Mouse (Mus musculus) intestine, embryonic 16.5 days (tissue): ENCODE measurements around the gene Tsc22d1. TPM values are rescaled to one million over a fixed set of nuclear protein-coding genes. Genes with fewer than 3 reads are reported as not detected.

ENCODE experiments used
- ATAC-seq: fragments of 200-750 bp; cut with Nextera tagmentation; 2 replicates; pipeline ENCODE4 v1.8.0; 2017; ENCODE audit warnings: moderate TSS enrichment, moderate library complexity
- H3K27ac ChIP-seq: fragments of 300-500 bp; sonication (generic); 2 replicates; pipeline ENCODE4 v1.5.1; 2014; ENCODE audit warnings: mild to moderate bottlenecking, low read length
- H3K27me3 ChIP-seq: fragments of 300-500 bp; sonication (generic); replicated peaks from 2 replicates; pipeline ENCODE4 v1.6.1; 2014; ENCODE audit warnings: low read length, control low read depth, mixed read lengths; ENCODE audit not compliant: control insufficient read depth, insufficient read depth
- H3K36me3 ChIP-seq: fragments of 300-500 bp; sonication (generic); 2 replicates; pipeline ENCODE4 v1.6.1; 2014; ENCODE audit warnings: low read length, control low read depth; ENCODE audit not compliant: control insufficient read depth, insufficient read depth
- H3K4me1 ChIP-seq: fragments of 300-500 bp; sonication (generic); 2 replicates; pipeline ENCODE4 v1.6.1; 2014; ENCODE audit warnings: low read length, control low read depth, mixed read lengths; ENCODE audit not compliant: control insufficient read depth, insufficient read depth
- H3K4me2 ChIP-seq: fragments of 300-500 bp; sonication (generic); 2 replicates; pipeline ENCODE4 v1.6.1; 2014; ENCODE audit warnings: low read depth, low read length, control low read depth
- H3K4me3 ChIP-seq: fragments of 300-500 bp; sonication (generic); 2 replicates; pipeline ENCODE4 v1.5.1; 2014; ENCODE audit warnings: mild to moderate bottlenecking, low read length
- H3K9ac ChIP-seq: fragments of 300-500 bp; sonication (generic); 2 replicates; pipeline ENCODE4 v1.6.1; 2014; ENCODE audit warnings: low read depth, low read length
- H3K9me3 ChIP-seq: fragments of 300-500 bp; sonication (generic); 2 replicates; pipeline ENCODE4 v1.6.1; 2016; ENCODE audit warnings: low read length, control low read depth; ENCODE audit not compliant: control insufficient read depth
- WGBS: fragments of 180-500 bp; shearing (Covaris S2); extraction: QIAGEN DNeasy Blood & Tissue Kit; methylation state at CpG from one replicate; pipeline ENCODE4 v1.1.7; 2014; 5-methylcytosine and 5-hydroxymethylcytosine counted together
- polyA plus RNA-seq: library from polyadenylated mRNA; unstranded; fragments of >200 nt; fragmentation: Nextera tagmentation; extraction: Ambion mirVana; gene quantifications from 2 replicates; pipeline ENCODE4 v1.2.1, GENCODE M21; 2015

Tsc22d1 gene
- polyA plus RNA-seq, 1 experiment from 2014 or later = 424 TPM

DNA sequence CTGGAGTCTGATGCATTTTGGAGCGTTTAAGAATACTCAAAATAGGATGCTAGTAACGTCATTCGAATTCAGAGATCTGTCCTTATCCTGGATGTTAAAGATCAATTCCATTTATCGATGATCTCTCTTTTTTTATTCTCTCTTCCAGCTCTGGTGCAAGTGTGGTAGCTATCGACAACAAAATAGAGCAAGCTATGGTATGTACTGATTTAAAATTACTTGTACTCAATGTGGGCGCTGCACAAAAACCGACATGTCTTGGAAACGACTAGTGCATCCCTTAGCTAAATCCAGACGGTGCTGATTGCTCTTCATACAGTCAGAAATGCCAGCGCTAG lies 90.3 kb downstream of the Tsc22d1 start:
- peak overlapping the region; percentile 97 for H3K9ac ChIP-seq
- peaks cover 6% of the 10 kb centered on the region for H3K36me3 ChIP-seq
- ATAC-seq = no peak
- peaks cover 18% of the 10 kb centered on the region for H3K4me1 ChIP-seq
- no peaks in the 10 kb centered on the region for H3K27me3 ChIP-seq
- H3K4me2 ChIP-seq = peak overlapping the region; percentile 94
- peak overlapping the region; percentile 78 for H3K4me3 ChIP-seq
- peak overlapping the region; percentile 100 for H3K27ac ChIP-seq
- WGBS = 0% methylated on average over 10 of the region's 10 CpGs
- no peaks in the 10 kb centered on the region for H3K9me3 ChIP-seq

DNA sequence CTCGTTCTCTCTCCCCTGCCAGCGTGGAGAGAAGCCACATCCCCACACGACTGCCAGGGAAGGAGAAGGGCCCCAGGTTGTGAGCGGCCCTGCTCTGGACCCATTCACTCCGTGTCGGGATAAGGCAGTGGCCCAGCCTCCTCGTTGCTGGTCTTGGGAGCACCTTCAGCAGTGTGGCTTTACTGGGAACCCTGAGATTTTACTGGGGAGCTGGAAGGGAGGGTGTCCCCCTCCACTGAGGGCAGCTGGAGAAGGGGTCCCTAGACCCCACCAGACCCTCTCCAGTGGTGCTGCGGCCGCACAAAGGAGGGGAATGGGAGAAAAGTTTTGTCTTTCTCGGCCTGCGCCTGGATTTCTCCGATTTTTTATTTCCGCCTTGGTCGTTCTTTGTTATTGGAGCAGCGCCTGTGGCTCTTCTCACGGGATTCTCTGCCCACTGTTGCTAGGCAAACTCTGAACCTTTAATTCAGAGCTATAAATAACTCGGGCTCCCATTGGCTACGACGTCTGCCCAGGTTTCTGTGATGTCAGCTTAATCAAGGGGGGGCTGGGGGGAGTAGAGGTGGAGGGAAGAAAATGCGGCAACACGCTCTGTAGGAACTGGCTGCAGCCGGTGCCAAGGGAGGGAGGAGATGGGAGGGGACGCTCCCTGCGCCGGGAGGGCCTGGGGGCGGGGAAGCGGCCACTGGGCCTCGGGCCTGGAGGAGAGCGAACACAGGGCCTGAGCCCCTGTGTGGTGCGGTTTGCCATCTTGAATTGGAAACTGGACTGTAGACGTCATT lies 90.9 kb downstream of the Tsc22d1 start:
- H3K9me3 ChIP-seq = no peaks in the 10 kb centered on the region
- peaks cover 15% of the 10 kb centered on the region for H3K4me1 ChIP-seq
- H3K9ac ChIP-seq = peak overlapping the region; percentile 97
- peak overlapping the region; percentile 94 for H3K4me2 ChIP-seq
- peak; percentile 85 for ATAC-seq
- peak overlapping the region; percentile 100 for H3K27ac ChIP-seq
- H3K4me3 ChIP-seq = peak overlapping the region; percentile 78
- peaks cover 6% of the 10 kb centered on the region for H3K36me3 ChIP-seq
- 0% methylated on average over 31 of the region's 31 CpGs for WGBS
- H3K27me3 ChIP-seq = no peaks in the 10 kb centered on the region

DNA sequence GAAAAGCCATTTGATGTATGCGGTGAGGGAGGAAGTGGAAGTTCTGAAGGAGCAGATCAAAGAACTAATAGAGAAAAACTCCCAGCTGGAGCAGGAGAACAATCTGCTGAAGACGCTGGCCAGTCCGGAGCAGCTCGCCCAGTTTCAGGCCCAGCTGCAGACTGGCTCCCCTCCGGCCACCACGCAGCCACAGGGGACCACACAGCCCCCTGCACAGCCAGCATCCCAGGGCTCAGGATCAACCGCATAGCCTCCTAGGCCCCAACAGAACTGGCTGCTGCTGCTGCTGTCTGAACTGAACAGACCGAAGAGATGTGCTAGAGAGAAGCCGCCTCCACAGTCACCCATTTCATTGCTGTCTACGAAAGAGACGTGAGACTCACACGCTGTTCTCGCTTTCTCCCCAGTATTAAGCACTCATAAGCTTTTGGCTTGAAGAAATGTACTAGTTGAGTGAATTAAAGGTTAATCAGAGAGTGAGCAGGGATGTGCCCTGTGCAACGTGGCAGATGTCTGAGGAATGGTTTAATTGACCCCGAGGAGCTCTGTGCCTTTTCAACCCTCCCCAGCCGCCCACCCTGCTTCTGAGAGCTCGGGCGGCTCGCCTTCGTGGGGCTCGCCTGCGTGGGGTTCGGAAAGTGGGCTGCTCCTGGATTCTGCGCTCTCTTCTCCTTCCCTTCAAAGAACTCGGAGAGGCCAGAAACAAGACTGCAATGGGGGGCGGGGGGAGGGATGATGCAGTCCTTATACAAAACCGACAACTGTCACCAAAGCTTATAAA lies 91.9 kb downstream of the Tsc22d1 start:
- Histone ChIP-seq H3K36me3 (peaks cover 6% of the 10 kb centered on the region), H3K27ac (peak overlapping the region; percentile 100), H3K27me3 (no peaks in the 10 kb centered on the region), H3K4me2 (peak overlapping the region; percentile 94), H3K9ac (peak overlapping the region; percentile 97), H3K4me1 (peaks cover 15% of the 10 kb centered on the region), H3K9me3 (no peaks in the 10 kb centered on the region), H3K4me3 (peak overlapping the region; percentile 78)
- 37% methylated on average over 27 of the region's 27 CpGs for WGBS
- no peak for ATAC-seq

DNA sequence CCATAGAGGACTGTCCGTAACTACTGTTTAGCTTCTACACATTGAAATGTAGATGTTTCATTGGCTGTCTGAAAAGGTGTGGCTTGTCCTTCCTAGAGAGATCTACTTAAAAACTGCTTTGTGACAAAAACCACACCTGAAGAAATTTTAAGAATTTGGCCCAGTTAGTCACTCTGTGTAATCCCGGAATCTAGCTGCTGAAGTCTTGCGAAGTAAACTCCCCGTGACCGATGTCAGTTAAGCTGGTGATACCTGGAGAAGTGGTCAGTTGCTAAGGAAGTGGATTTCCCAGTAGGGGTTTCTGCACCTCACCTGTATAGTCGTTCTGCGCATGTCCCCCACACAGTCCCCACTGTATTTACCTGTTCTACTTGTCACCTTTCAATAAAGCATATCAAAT lies 92.6 kb downstream of the Tsc22d1 start:
- no peaks in the 10 kb centered on the region for H3K9me3 ChIP-seq
- no peaks in the 10 kb centered on the region for H3K27me3 ChIP-seq
- 87% methylated on average over 7 of the region's 7 CpGs for WGBS
- no peak overlapping the region for H3K27ac ChIP-seq
- H3K9ac ChIP-seq = no peak overlapping the region
- peak overlapping the region; percentile 94 for H3K4me2 ChIP-seq
- ATAC-seq = no peak
- H3K4me3 ChIP-seq = no peak overlapping the region
- H3K36me3 ChIP-seq = peaks cover 6% of the 10 kb centered on the region
- H3K4me1 ChIP-seq = peaks cover 15% of the 10 kb centered on the region

DNA sequence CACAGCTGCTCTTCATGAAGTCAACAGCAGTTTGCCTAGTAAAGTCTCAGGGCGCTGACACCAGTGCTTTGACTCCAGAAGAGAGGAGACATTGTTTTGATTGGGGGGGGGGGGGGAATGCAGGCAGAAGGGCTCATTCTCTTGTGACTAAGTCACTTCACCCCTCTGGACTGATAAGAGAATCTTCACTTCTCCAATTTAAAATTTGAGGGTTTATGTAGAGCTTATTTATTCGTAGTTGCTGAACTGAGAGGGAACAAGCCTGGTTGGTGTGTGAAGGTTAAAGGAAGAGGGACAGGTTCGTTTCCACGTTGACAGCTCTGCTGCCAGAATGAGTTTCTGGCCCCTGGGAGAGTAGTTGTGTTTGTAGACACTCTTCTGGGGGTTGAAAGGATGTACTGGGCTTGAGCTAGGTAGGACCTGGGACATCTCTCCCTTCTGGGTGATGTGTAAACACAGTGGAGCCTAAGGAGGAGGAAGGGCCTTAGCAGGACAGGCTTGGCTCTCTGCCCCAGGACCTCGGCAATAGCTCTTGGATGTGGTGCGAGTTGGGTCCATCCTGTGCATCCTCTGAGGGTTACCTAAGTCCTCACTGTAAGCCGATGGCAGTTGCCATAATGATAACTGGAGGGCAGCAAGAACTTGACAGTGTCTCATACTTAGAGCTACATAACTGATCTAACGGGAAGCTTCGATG lies 93.2 kb downstream of the Tsc22d1 start:
- WGBS = 61% methylated on average over 9 of the region's 9 CpGs
- no peaks in the 10 kb centered on the region for H3K27me3 ChIP-seq
- peaks cover 15% of the 10 kb centered on the region for H3K4me1 ChIP-seq
- no peak overlapping the region for H3K4me3 ChIP-seq
- no peaks in the 10 kb centered on the region for H3K9me3 ChIP-seq
- no peak for ATAC-seq
- H3K36me3 ChIP-seq = peaks cover 6% of the 10 kb centered on the region
- no peak overlapping the region for H3K9ac ChIP-seq
- H3K27ac ChIP-seq = no peak overlapping the region
- H3K4me2 ChIP-seq = no peak overlapping the region

DNA sequence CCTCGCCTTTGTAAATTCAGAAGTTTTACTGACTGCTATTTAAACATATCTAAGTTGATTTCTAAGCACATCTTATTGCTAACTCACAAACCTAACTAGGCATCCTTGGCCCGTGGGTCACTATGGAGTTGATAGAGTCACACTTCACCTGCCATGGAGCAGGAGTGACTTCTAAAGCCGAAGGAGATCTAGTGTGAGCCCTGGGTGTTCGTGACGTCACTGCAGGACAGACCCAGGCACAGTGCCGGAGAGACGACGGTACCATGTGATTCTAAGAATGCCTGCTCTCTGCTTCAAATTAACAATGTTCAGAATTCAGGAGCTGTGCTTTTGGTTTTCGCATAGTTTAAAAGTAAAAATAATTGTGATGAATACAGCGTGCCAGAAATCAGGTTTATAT lies 93.9 kb downstream of the Tsc22d1 start:
- WGBS = 61% methylated on average over 10 of the region's 10 CpGs

DNA sequence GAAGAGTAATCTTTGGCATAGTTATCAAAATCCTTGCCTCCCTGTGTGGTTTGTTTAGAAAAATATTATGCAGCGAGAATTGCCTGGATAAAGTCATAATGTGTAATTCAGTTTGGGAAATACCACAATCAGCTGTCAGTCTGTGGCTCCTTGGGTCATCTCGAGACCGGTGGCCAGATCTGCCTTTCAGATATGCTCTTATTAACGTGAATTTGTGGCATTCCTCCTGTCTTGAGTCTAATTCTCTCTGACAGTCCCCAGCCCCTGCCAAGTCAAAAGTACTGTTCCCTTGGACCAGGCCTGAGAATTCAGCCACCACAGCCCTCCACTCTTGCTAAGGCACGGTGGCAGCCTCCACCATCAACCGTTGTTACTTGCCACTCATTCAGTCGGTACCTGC lies 97.2 kb downstream of the Tsc22d1 start:
- 84% methylated on average over 7 of the region's 7 CpGs for WGBS
- ATAC-seq = no peak
- H3K4me2 ChIP-seq = no peak overlapping the region
- H3K27ac ChIP-seq = no peak overlapping the region
- H3K4me1 ChIP-seq = peaks cover 15% of the 10 kb centered on the region
- no peak overlapping the region for H3K9ac ChIP-seq
- no peak overlapping the region for H3K4me3 ChIP-seq
- no peaks in the 10 kb centered on the region for H3K9me3 ChIP-seq
- no peaks in the 10 kb centered on the region for H3K27me3 ChIP-seq
- H3K36me3 ChIP-seq = no peaks in the 10 kb centered on the region

More for the DNA sequence above, 93.9 kb downstream of the Tsc22d1 start:
- peaks cover 6% of the 10 kb centered on the region for H3K36me3 ChIP-seq
- no peaks in the 10 kb centered on the region for H3K27me3 ChIP-seq
- ATAC-seq = no peak
- H3K27ac ChIP-seq = no peak overlapping the region
- no peak overlapping the region for H3K4me3 ChIP-seq
- H3K9me3 ChIP-seq = no peaks in the 10 kb centered on the region
- peaks cover 15% of the 10 kb centered on the region for H3K4me1 ChIP-seq
- H3K4me2 ChIP-seq = no peak overlapping the region
- no peak overlapping the region for H3K9ac ChIP-seq

DNA sequence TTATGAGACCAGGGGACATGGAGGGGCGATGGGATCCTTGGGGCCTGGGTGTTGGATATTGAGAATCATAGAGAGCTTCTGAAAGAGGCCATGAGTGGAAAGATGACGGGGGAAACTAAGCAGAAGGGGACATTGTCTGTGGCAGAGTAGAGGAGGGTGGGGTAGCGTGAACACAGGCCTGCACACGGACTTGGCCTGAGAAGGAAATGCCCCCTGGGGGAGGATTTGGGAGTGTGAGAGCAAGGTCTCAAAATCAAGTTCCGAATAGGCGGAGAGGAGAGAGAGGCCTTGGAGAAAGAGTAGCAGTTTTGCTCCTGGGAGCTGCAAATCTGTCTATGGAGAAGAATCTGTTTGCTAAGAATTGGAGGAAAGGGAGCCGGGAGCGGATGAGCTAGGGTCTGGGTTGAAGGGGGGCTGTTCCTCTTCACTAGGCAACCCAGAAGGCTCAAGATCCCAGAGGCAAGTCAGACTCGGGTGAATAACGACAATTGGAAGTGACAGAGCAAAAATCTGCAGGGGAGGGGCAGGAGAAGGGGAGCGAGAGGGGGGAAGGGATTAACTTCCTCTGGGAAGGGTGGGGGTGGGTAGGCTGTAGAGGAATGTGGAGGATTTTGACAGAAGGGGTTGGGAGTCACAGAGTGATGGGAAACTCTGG lies 98.8 kb downstream of the Tsc22d1 start:
- Histone ChIP-seq H3K4me2 (no peak overlapping the region), H3K27me3 (no peaks in the 10 kb centered on the region), H3K4me3 (no peak overlapping the region), H3K4me1 (peaks cover 3% of the 10 kb centered on the region; the same call in 1 of the 2 replicates), H3K9me3 (no peaks in the 10 kb centered on the region), H3K27ac (no peak overlapping the region), H3K9ac (no peak overlapping the region), H3K36me3 (no peaks in the 10 kb centered on the region)
- ATAC-seq = no peak
- WGBS = 41% methylated on average over 11 of the region's 11 CpGs
